Mouse (Mus musculus): Measurements from ENCODE around the gene Palld. TPM values are rescaled to one million over a fixed set of nuclear protein-coding genes. Genes with fewer than 3 reads are reported as not detected.
A peak's percentile ranks its signal among the peaks of the same experiment; 100 is the strongest.

Gene Palld
- polyA plus RNA-seq, 1 experiment from 2014 or later: 70.4 TPM

DNA sequence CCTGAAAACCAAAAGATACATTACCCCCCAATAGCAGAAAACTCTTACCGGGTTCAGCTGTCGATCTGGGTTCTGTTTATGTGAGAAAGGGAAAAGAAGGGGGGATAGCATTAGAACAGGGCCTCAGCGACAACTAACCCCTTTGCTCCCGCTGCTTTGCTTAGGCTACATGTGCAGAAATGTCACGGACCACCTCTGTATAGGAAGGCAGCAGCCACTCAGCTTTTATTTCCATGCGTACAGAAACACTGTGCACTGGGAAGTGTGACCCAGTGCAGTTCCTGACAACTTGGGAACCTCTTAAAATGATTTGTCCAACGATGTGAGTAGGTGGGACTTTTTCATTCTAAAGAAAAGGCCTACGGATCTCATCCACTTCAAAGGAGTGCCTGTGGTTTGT is 200.4 kb downstream of the Palld start:
- 62% methylated on average over 8 of the region's 8 CpGs for WGBS
- no peak overlapping the region for H3K4me2 ChIP-seq (ENCODE audit: low read depth, low read length)
- no peak overlapping the region for H3K9ac ChIP-seq (ENCODE audit: low read depth, low read length)
- ATAC-seq: no peak
- H3K27ac ChIP-seq (ENCODE audit: low read length): no peak overlapping the region
- no peaks in the 10 kb centered on the region for H3K9me3 ChIP-seq (ENCODE audit: control insufficient read depth, low read length)
- no peak overlapping the region for H3K4me3 ChIP-seq (ENCODE audit: low read length)
- 0 out of 2 replicates have a peak, but pooled peaks cover 3% of the 10 kb centered on the region for H3K36me3 ChIP-seq (ENCODE audit: control insufficient read depth, insufficient read depth, low read length)
- peaks cover 9% of the 10 kb centered on the region; the same call in 1 of the 2 replicates for H3K4me1 ChIP-seq (ENCODE audit: control insufficient read depth, insufficient read depth, low read length)
- H3K27me3 ChIP-seq (replicated peaks; ENCODE audit: control insufficient read depth, insufficient read depth, low read length): no peaks in the 10 kb centered on the region

DNA sequence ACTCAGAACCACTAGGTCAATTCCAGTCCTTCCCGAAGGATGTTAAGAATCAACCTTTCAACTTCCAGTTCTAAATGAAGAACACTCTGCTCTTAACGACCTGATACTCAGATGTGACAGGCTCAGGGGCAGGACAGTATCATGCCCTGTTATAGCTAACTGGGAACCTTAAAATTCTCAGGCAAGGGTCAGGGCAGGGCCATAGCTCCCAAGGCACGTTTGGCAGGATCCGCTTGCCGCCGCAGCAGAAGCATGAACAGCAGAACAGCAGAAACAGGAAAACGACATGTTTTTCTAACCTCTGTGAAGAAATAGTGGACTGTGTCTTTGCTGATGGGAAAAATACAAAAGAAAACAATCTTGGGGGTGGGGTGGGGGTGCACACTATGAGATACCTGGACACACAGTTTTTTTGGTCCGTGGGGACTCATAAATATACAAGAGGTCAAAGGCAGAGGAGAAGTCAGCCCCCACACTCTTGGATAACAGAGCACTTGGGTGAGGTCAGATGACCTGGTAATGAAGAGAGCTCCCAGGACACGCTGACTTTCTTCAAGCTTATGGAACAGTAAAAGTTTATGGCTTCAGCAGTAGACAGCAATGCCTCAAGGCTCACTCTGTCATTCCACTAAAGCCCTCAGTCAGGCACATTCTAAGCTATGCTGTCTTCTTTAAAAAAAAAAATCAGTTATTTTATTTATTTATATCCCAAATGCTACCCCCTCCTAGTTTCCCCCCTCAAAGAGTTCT is 201.4 kb downstream of the Palld start:
- Histone ChIP-seq H3K9me3 (ENCODE audit: control insufficient read depth, low read length) (no peaks in the 10 kb centered on the region), H3K4me1 (ENCODE audit: control insufficient read depth, insufficient read depth, low read length) (peaks cover 9% of the 10 kb centered on the region; the same call in 1 of the 2 replicates), H3K4me3 (ENCODE audit: low read length) (no peak overlapping the region), H3K4me2 (ENCODE audit: low read depth, low read length) (no peak overlapping the region), H3K27ac (ENCODE audit: low read length) (no peak overlapping the region), H3K36me3 (ENCODE audit: control insufficient read depth, insufficient read depth, low read length) (0 out of 2 replicates have a peak, but pooled peaks cover 3% of the 10 kb centered on the region), H3K27me3 (replicated peaks; ENCODE audit: control insufficient read depth, insufficient read depth, low read length) (no peaks in the 10 kb centered on the region), H3K9ac (ENCODE audit: low read depth, low read length) (no peak overlapping the region)
- 54% methylated on average over 9 of the region's 9 CpGs for WGBS
- ATAC-seq: peak; percentile 35; the same call in 1 of the 2 replicates

DNA sequence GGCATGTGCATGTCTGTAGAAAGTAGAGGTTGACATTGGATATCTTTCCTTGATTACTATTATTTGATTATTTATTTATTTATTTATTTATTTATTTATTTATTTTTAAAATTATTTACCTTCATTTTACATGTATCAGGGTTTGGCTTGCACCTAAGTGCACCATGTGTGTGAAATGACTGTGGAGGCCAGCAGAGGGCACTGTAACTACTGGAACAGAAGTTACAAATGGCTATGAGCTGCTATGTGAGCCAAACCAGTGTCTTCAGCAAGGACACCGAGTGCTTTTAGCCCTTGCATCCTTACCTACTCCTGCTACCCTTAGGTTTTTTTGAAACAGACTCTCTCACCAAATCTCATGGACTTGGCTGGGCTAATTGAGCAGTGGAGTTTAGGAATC is 202.2 kb downstream of the Palld start:
- no peak overlapping the region for H3K4me2 ChIP-seq (ENCODE audit: low read depth, low read length)
- no peak for ATAC-seq
- 93% methylated on average over 1 of the region's 1 CpGs for WGBS
- H3K9me3 ChIP-seq (ENCODE audit: control insufficient read depth, low read length): no peaks in the 10 kb centered on the region
- H3K36me3 ChIP-seq (ENCODE audit: control insufficient read depth, insufficient read depth, low read length): 0 out of 2 replicates have a peak, but pooled peaks cover 3% of the 10 kb centered on the region
- H3K27me3 ChIP-seq (replicated peaks; ENCODE audit: control insufficient read depth, insufficient read depth, low read length): no peaks in the 10 kb centered on the region
- H3K27ac ChIP-seq (ENCODE audit: low read length): no peak overlapping the region
- H3K4me3 ChIP-seq (ENCODE audit: low read length): no peak overlapping the region
- peaks cover 9% of the 10 kb centered on the region; the same call in 1 of the 2 replicates for H3K4me1 ChIP-seq (ENCODE audit: control insufficient read depth, insufficient read depth, low read length)
- no peak overlapping the region for H3K9ac ChIP-seq (ENCODE audit: low read depth, low read length)

DNA sequence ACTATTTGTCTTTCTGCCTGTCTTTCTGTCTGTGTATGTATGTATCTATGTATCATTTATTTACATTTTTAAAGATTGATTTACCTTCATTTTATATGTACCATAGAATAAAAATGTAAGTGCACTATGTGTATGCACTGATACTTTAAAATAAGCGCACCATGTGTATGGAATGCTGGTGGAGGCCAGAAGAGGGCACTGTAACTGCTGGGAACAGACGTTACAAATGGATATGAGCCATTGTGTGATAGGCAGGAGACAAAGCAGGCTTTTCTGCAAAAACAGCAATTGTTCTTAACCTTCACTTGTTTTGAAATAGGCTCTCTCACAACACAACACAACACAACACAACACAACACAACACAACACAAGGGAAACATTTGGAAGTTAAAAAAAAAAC is 203.5 kb downstream of the Palld start:
- ATAC-seq: no peak
- no peaks in the 10 kb centered on the region for H3K27me3 ChIP-seq (replicated peaks; ENCODE audit: control insufficient read depth, insufficient read depth, low read length)
- H3K27ac ChIP-seq (ENCODE audit: low read length): no peak overlapping the region
- H3K4me2 ChIP-seq (ENCODE audit: low read depth, low read length): no peak overlapping the region
- 0 out of 2 replicates have a peak, but pooled peaks cover 3% of the 10 kb centered on the region for H3K36me3 ChIP-seq (ENCODE audit: control insufficient read depth, insufficient read depth, low read length)
- WGBS: 82% methylated on average over 2 of the region's 2 CpGs
- no peaks in the 10 kb centered on the region for H3K9me3 ChIP-seq (ENCODE audit: control insufficient read depth, low read length)
- H3K4me1 ChIP-seq (ENCODE audit: control insufficient read depth, insufficient read depth, low read length): peaks cover 9% of the 10 kb centered on the region; the same call in 1 of the 2 replicates
- no peak overlapping the region for H3K9ac ChIP-seq (ENCODE audit: low read depth, low read length)
- no peak overlapping the region for H3K4me3 ChIP-seq (ENCODE audit: low read length)

DNA sequence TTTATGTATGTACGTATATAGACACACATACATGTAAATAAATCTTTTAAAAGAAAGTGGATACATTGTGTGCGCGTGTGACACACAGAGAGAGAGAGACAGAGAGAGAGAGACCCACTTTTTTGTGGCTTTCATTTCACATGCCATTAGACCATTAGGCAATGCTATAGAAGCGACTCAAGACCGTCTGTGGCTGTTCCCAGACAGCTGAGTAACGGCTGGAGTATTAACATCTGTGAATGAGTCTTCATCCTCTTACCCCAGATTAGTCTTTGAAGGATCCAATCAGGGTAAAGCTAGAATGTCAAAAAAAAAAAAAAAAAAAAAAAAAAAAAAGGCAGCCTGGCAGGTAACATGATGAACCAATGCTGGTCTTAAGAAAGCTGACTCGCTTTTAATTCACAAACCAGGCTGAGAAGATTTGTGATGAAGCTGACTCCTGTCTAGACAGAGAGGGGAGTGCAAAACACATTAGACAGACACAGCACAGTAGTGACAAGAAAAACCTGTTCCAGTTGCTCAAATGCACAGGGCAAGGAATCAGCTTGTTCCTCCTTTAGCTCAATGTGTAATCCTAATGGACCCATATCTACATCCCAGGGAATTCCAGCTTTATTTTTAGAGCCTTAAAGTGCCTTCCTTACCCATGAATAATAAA is 204.6 kb downstream of the Palld start:
- H3K27me3 ChIP-seq (replicated peaks; ENCODE audit: control insufficient read depth, insufficient read depth, low read length): no peaks in the 10 kb centered on the region
- H3K4me2 ChIP-seq (ENCODE audit: low read depth, low read length): no peak overlapping the region
- H3K9me3 ChIP-seq (ENCODE audit: control insufficient read depth, low read length): no peaks in the 10 kb centered on the region
- ATAC-seq: peak; percentile 36
- no peak overlapping the region for H3K27ac ChIP-seq (ENCODE audit: low read length)
- H3K4me1 ChIP-seq (ENCODE audit: control insufficient read depth, insufficient read depth, low read length): 0 out of 2 replicates have a peak, but pooled peaks cover 2% of the 10 kb centered on the region
- 0 out of 2 replicates have a peak, but pooled peaks cover 3% of the 10 kb centered on the region for H3K36me3 ChIP-seq (ENCODE audit: control insufficient read depth, insufficient read depth, low read length)
- no peak overlapping the region for H3K9ac ChIP-seq (ENCODE audit: low read depth, low read length)
- no peak overlapping the region for H3K4me3 ChIP-seq (ENCODE audit: low read length)
- WGBS: 69% methylated on average over 7 of the region's 7 CpGs

DNA sequence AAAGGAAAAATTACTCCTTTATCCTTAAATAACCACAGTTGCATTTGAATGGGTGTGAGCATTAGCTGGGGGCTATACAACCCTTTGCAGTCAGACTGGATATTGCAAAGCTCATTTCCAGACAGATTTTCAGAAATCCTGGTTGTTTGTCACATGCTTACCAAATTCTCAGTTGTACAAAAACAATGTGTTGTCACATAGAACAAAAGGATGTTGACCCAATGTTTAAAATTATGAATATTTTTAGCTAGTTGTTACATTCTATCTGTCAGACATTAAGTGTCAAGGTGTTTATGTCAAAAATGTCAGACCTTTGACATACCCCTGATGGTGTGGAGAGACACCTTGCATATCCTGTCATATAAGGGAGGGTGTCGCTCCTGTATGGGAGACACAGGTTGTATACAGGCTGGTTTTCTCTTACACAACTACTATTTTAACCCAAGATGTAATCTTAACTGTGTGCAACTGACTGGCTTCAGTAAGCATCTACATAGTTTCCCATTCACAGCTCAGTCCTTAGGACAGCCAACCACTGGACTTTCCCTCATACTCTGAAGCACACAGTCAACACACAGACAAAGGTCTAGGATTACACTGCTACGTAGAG is 205.5 kb downstream of the Palld start:
- Histone ChIP-seq H3K4me2 (ENCODE audit: low read depth, low read length) (no peak overlapping the region), H3K27ac (ENCODE audit: low read length) (no peak overlapping the region), H3K4me3 (ENCODE audit: low read length) (no peak overlapping the region), H3K4me1 (ENCODE audit: control insufficient read depth, insufficient read depth, low read length) (0 out of 2 replicates have a peak, but pooled peaks cover 2% of the 10 kb centered on the region), H3K27me3 (replicated peaks; ENCODE audit: control insufficient read depth, insufficient read depth, low read length) (no peaks in the 10 kb centered on the region), H3K9ac (ENCODE audit: low read depth, low read length) (no peak overlapping the region), H3K9me3 (ENCODE audit: control insufficient read depth, low read length) (no peaks in the 10 kb centered on the region), H3K36me3 (ENCODE audit: control insufficient read depth, insufficient read depth, low read length) (0 out of 2 replicates have a peak, but pooled peaks cover 3% of the 10 kb centered on the region)
- WGBS: 87% methylated on average over 2 of the region's 2 CpGs
- no peak for ATAC-seq

DNA sequence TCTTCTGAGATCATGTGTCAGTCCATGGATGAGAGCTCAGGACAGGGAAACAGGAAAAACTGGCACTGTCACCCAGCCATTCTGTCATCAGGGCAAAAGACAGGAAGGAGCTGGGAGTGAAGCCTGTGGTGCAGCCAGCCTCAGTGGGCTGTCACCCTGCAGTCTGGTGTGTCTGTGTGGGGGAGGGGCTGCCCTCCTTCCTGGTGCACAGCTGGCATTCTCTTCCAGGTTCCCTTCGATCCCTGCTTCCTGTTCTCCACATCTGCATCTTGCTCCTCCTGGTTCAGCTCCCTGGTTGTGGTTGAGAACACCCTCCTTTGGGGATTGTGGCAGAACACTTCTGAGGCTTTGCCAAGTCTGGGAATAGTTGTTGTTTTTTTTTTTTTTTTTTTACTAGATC is 207.1 kb downstream of the Palld start:
- Histone ChIP-seq H3K36me3 (ENCODE audit: control insufficient read depth, insufficient read depth, low read length) (0 out of 2 replicates have a peak, but pooled peaks cover 1% of the 10 kb centered on the region), H3K4me2 (ENCODE audit: low read depth, low read length) (no peak overlapping the region), H3K27me3 (replicated peaks; ENCODE audit: control insufficient read depth, insufficient read depth, low read length) (no peaks in the 10 kb centered on the region), H3K9ac (ENCODE audit: low read depth, low read length) (no peak overlapping the region), H3K27ac (ENCODE audit: low read length) (no peak overlapping the region), H3K4me3 (ENCODE audit: low read length) (no peak overlapping the region), H3K4me1 (ENCODE audit: control insufficient read depth, insufficient read depth, low read length) (no peaks in the 10 kb centered on the region), H3K9me3 (ENCODE audit: control insufficient read depth, low read length) (no peaks in the 10 kb centered on the region)
- 35% methylated on average over 1 of the region's 1 CpGs for WGBS
- ATAC-seq: no peak

DNA sequence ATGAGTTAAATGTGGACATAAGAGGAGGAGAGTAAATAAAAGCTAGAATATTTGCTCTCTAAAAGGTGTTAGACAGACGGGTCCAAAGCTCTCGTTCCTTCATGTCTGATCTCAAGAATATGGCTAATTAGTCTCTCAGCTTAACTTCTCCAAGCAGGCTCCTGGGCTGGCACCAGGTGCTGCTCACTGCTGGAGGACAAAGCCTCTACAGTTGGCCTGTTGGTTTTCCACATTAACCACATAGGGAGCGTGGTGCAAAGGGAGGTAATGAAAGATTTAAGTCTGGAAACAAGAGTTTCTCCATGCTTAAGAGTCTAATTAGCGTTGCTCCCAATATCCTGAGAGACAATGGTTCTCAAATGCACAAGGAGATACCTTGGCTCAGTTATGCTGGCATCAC is 209.6 kb downstream of the Palld start:
- Histone ChIP-seq H3K4me2 (ENCODE audit: low read depth, low read length) (no peak overlapping the region), H3K4me1 (ENCODE audit: control insufficient read depth, insufficient read depth, low read length) (no peaks in the 10 kb centered on the region), H3K27me3 (replicated peaks; ENCODE audit: control insufficient read depth, insufficient read depth, low read length) (no peaks in the 10 kb centered on the region), H3K9ac (ENCODE audit: low read depth, low read length) (no peak overlapping the region), H3K36me3 (ENCODE audit: control insufficient read depth, insufficient read depth, low read length) (no peaks in the 10 kb centered on the region), H3K9me3 (ENCODE audit: control insufficient read depth, low read length) (no peaks in the 10 kb centered on the region), H3K4me3 (ENCODE audit: low read length) (no peak overlapping the region), H3K27ac (ENCODE audit: low read length) (no peak overlapping the region)
- WGBS: 76% methylated on average over 4 of the region's 4 CpGs
- no peak for ATAC-seq

DNA sequence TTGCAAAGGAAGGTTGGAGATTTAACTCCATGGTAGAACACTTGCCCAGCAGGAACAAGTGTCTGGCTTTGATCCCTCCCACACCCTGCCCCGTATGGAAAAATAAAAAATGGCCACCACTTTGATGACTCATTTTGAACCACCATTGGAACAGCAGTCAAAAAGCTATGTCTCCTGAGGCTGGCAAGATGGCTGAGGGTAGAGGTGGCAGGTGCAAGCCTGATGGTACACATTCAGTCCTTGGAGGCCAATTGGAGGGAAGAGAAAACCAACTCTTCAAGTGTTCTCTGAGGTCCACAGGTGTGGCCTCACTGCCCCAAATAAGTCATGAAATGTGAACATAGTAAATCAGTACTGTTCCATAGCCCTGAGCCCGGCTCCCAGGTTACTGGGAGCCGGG is 210.4 kb downstream of the Palld start:
- 89% methylated on average over 3 of the region's 3 CpGs for WGBS
- no peak overlapping the region for H3K4me2 ChIP-seq (ENCODE audit: low read depth, low read length)
- no peak overlapping the region for H3K27ac ChIP-seq (ENCODE audit: low read length)

More for the DNA sequence above, 210.4 kb downstream of the Palld start:
- Histone ChIP-seq H3K9ac (ENCODE audit: low read depth, low read length) (no peak overlapping the region), H3K9me3 (ENCODE audit: control insufficient read depth, low read length) (no peaks in the 10 kb centered on the region), H3K4me3 (ENCODE audit: low read length) (no peak overlapping the region), H3K36me3 (ENCODE audit: control insufficient read depth, insufficient read depth, low read length) (no peaks in the 10 kb centered on the region), H3K27me3 (replicated peaks; ENCODE audit: control insufficient read depth, insufficient read depth, low read length) (no peaks in the 10 kb centered on the region), H3K4me1 (ENCODE audit: control insufficient read depth, insufficient read depth, low read length) (no peaks in the 10 kb centered on the region)
- no peak for ATAC-seq
